Mouse (Mus musculus) forebrain, embryonic 10.5 days (tissue): ENCODE results near the gene Ebf3. TPM values are rescaled to one million over a fixed set of nuclear protein-coding genes. Genes with fewer than 3 reads are reported as not detected.

Experiments
- polyA plus RNA-seq: library from polyadenylated mRNA; unstranded; fragments of >200 nt; fragmentation: Nextera tagmentation; extraction: Ambion mirVana; gene quantifications from 2 replicates; pipeline ENCODE4 v1.2.1, GENCODE M21; 2016

Ebf3 gene
- polyA plus RNA-seq, 1 experiment from 2014 or later = 1.3 TPM

Other genes with a start within 250 kb of the Ebf3 start
- gene 9430038I01Rik, start 96.3 kb upstream of the Ebf3 start, polyA plus RNA-seq = 20.4 and 23.0 TPM in 2 replicates
- gene Glrx3, start 123.2 kb upstream of the Ebf3 start, polyA plus RNA-seq = 301 and 302 TPM in 2 replicates